Mouse (Mus musculus) gastrocnemius, postnatal 10 days (tissue): ENCODE measurements around the gene Tsen34. TPM values are rescaled to one million over a fixed set of nuclear protein-coding genes. Genes with fewer than 3 reads are reported as not detected.
"Not testable (repeated sequence)": the region's sequence is repeated elsewhere in the genome, so short reads cannot be mapped to it uniquely, and the experiment has no call there.

Source experiments
- DNase-seq: peaks from one replicate; pipeline ENCODE4 v3.0.0; 2021; ENCODE audit warnings: mixed read lengths
- total RNA-seq, 2 experiments: library from RNA; stranded (reverse); gene quantifications; 2 replicates each; pipeline ENCODE4 v1.2.3; 2021

Gene Tsen34
- total RNA-seq, 2 experiments from 2014 or later, result 55.7 to 57.4 TPM

- no peak for DNase-seq
These were observed 7.1 kb upstream of the Tsen34 start for GRCm38 (mm10) chr7:3685400-3686187.

GRCm38 (mm10) chr7:3691919-3692318 lies 744 bp upstream of the Tsen34 start:
- no peak for DNase-seq

- DNase-seq, result peak; percentile 92
These were observed 535 bp downstream of the Tsen34 start, which contains the start of gene Mboat7 for GRCm38 (mm10) chr7:3692987-3693808. Gene Mboat7 (minus strand): TSS chr7:3693523.

- DNase-seq, result no peak
These were observed 1.1 kb downstream of the Tsen34 start for GRCm38 (mm10) chr7:3693809-3694075.

GRCm38 (mm10) chr7:3694076-3694948 lies 1.6 kb downstream of the Tsen34 start:
- peak; percentile 60 for DNase-seq

- DNase-seq, result peak; percentile 23
These were observed 2.3 kb downstream of the Tsen34 start for GRCm38 (mm10) chr7:3694949-3695305.

- DNase-seq, result no peak
These were observed 5.8 kb downstream of the Tsen34 start for GRCm38 (mm10) chr7:3698471-3698870.

- DNase-seq, result no peak
These were observed 10.7 kb downstream of the Tsen34 start for GRCm38 (mm10) chr7:3703148-3703878.

- peak; percentile 93 for DNase-seq
These were observed 11.3 kb downstream of the Tsen34 start, which contains the start of gene Rps9 for GRCm38 (mm10) chr7:3703879-3704441. Gene Rps9 (plus strand): TSS chr7:3703993.

GRCm38 (mm10) chr7:3704475-3704874 lies 11.8 kb downstream of the Tsen34 start:
- no peak for DNase-seq

GRCm38 (mm10) chr7:3705461-3705860 lies 12.8 kb downstream of the Tsen34 start:
- DNase-seq, result not testable (repeated sequence)

- no peak for DNase-seq
These were observed 13.2 kb downstream of the Tsen34 start for GRCm38 (mm10) chr7:3705911-3706310.

GRCm38 (mm10) chr7:3706343-3706934 lies 13.8 kb downstream of the Tsen34 start:
- no peak for DNase-seq

GRCm38 (mm10) chr7:3707027-3707426 lies 14.4 kb downstream of the Tsen34 start:
- no peak for DNase-seq

GRCm38 (mm10) chr7:3707568-3708413 lies 15.1 kb downstream of the Tsen34 start:
- DNase-seq, result no peak

GRCm38 (mm10) chr7:3708447-3708980 lies 15.9 kb downstream of the Tsen34 start:
- not testable (repeated sequence) for DNase-seq

- no peak for DNase-seq
These were observed 16.3 kb downstream of the Tsen34 start for GRCm38 (mm10) chr7:3709000-3709399.

GRCm38 (mm10) chr7:3712264-3712942 lies 19.7 kb downstream of the Tsen34 start:
- DNase-seq, result no peak

- no peak for DNase-seq
These were observed 22.6 kb downstream of the Tsen34 start for GRCm38 (mm10) chr7:3715249-3715648.
